Mouse (Mus musculus) myocyte (in vitro differentiated cells): ENCODE data around the gene Ttc7. TPM values are rescaled to one million over a fixed set of nuclear protein-coding genes. Genes with fewer than 3 reads are reported as not detected.
A peak's percentile ranks its signal among the peaks of the same experiment; 100 is the strongest.

Experiments
- H3K27me3 ChIP-seq: one replicate; pipeline ENCODE4 v1.6.1; 2011; ENCODE audit not compliant: control insufficient read depth, insufficient read depth, insufficient read length
- H3K36me3 ChIP-seq: one replicate; pipeline ENCODE4 v1.6.1; 2011; ENCODE audit not compliant: control insufficient read depth, insufficient read depth
- H3K4me2 ChIP-seq: one replicate; pipeline ENCODE4 v1.6.1; 2011; ENCODE audit warnings: low read depth, control low read depth
- H3K4me3 ChIP-seq: one replicate; pipeline ENCODE4 v1.5.1; 2011; ENCODE audit warnings: mild to moderate bottlenecking, control low read depth, moderate library complexity
- H3K79me2 ChIP-seq: one replicate; pipeline ENCODE4 v1.6.1; 2011; ENCODE audit not compliant: control insufficient read depth, insufficient read depth
- H3ac ChIP-seq: one replicate; pipeline ENCODE4 v1.6.1; 2011; ENCODE audit not compliant: control insufficient read depth, insufficient read length
- CEBPB ChIP-seq: IDR thresholded peaks from 2 replicates; pipeline ENCODE4 v1.6.1; 2011; ENCODE audit warnings: mild to moderate bottlenecking, moderate library complexity; ENCODE audit not compliant: poor library complexity, insufficient read depth, severe bottlenecking
- E2F4 ChIP-seq: IDR thresholded peaks from one replicate; pipeline ENCODE4 v1.6.1; 2011; ENCODE audit warnings: mild to moderate bottlenecking, control low read depth, moderate library complexity; ENCODE audit not compliant: insufficient read depth
- MAX ChIP-seq: IDR thresholded peaks from one replicate; pipeline ENCODE4 v1.6.1; 2011; ENCODE audit warnings: low read depth, mild to moderate bottlenecking, control low read depth
- MYOD1 ChIP-seq, 3 experiments: IDR thresholded peaks; one replicate each; pipeline ENCODE4 v1.6.1; 2011; ENCODE audit warnings: control low read depth in 2 of 3, low read depth in 2 of 3, mild to moderate bottlenecking in 2 of 3, moderate library complexity in 1 of 3; ENCODE audit not compliant: insufficient read length in 2 of 3, control insufficient read depth in 1 of 3
- MYOG ChIP-seq, 3 experiments: IDR thresholded peaks; one replicate each; pipeline ENCODE4 v1.6.1; 2011; ENCODE audit warnings: control low read depth in 2 of 3, low read depth in 2 of 3, mild to moderate bottlenecking in 2 of 3; ENCODE audit not compliant: insufficient read length in 2 of 3, control insufficient read depth in 1 of 3, insufficient read depth in 1 of 3
- POLR2A ChIP-seq: IDR thresholded peaks from one replicate; pipeline ENCODE4 v1.6.1; 2011; ENCODE audit warnings: low read depth, mild to moderate bottlenecking, control low read depth, moderate library complexity; ENCODE audit not compliant: insufficient read length
- POLR2AphosphoS2 ChIP-seq: IDR thresholded peaks from one replicate; pipeline ENCODE4 v1.6.1; 2011; ENCODE audit warnings: low read depth, control low read depth; ENCODE audit not compliant: insufficient read length
- REST ChIP-seq: IDR thresholded peaks from one replicate; pipeline ENCODE4 v1.6.1; 2011; ENCODE audit warnings: mild to moderate bottlenecking, control low read depth, moderate library complexity; ENCODE audit not compliant: insufficient read depth, insufficient read length
- SRF ChIP-seq: IDR thresholded peaks from one replicate; pipeline ENCODE4 v1.6.1; 2011; ENCODE audit warnings: low read depth; ENCODE audit not compliant: control insufficient read depth, insufficient read length
- TCF12 ChIP-seq: IDR thresholded peaks from one replicate; pipeline ENCODE4 v1.6.1; 2011; ENCODE audit warnings: mild to moderate bottlenecking, control low read depth; ENCODE audit not compliant: poor library complexity, insufficient read depth, severe bottlenecking
- TCF3 ChIP-seq: IDR thresholded peaks from one replicate; pipeline ENCODE4 v1.6.1; 2011; ENCODE audit warnings: low read depth, control low read depth; ENCODE audit not compliant: insufficient read length
- USF1 ChIP-seq: IDR thresholded peaks from one replicate; pipeline ENCODE4 v1.6.1; 2011; ENCODE audit warnings: low read depth, mild to moderate bottlenecking, control low read depth, moderate library complexity
- polyA plus RNA-seq: library from polyadenylated mRNA; unstranded; fragments of >200 nt; fragmentation: generic; extraction: Trizol; gene quantifications from one replicate; pipeline ENCODE4 v1.2.1, GENCODE M21; 2012; ENCODE audit warnings: missing spikeins

Ttc7 gene
- polyA plus RNA-seq, 1 experiment = 15.2 TPM

- TF ChIP-seq E2F4 (no peak), SRF (no peak), MYOG (IDR thresholded peaks at IDR 0.05; ENCODE audit: control insufficient read depth in 1 of 3, insufficient read depth in 1 of 3, insufficient read length in 2 of 3, low read depth in 2 of 3) (no peak), POLR2A (no peak), MYOD1 (IDR thresholded peaks at IDR 0.05; ENCODE audit: control insufficient read depth in 1 of 3, insufficient read length in 2 of 3, low read depth in 2 of 3) (no peak), MAX (no peak), CEBPB (no peak)
Measured at GRCm38 (mm10) chr17:87315021-87315531, 32.4 kb downstream of the Ttc7 start.

GRCm38 (mm10) chr17:87315891-87316763, 33.4 kb downstream of the Ttc7 start:
- no peaks in the 10 kb centered on the region for H3K79me2 ChIP-seq
- no peaks in the 10 kb centered on the region for H3K27me3 ChIP-seq
- H3K4me2 ChIP-seq = no peak overlapping the region
- TF ChIP-seq CEBPB = no peak
- TF ChIP-seq REST = no peak
- TF ChIP-seq TCF3 = no peak
- TF ChIP-seq POLR2A = no peak
- no peak for TF ChIP-seq TCF12
- no peak for TF ChIP-seq MYOG (IDR thresholded peaks at IDR 0.05; ENCODE audit: control insufficient read depth in 1 of 3, insufficient read depth in 1 of 3, insufficient read length in 2 of 3, low read depth in 2 of 3)
- TF ChIP-seq MYOD1 (IDR thresholded peaks at IDR 0.05; ENCODE audit: control insufficient read depth in 1 of 3, insufficient read length in 2 of 3, low read depth in 2 of 3) = no peak
- TF ChIP-seq USF1 = no peak
- no peak for TF ChIP-seq SRF
- no peak for TF ChIP-seq E2F4
- no peak for TF ChIP-seq MAX
- TF ChIP-seq POLR2AphosphoS2 = no peak
- no peak overlapping the region for H3K4me3 ChIP-seq
- no peaks in the 10 kb centered on the region for H3K36me3 ChIP-seq
- H3ac ChIP-seq = no peak overlapping the region

More at GRCm38 (mm10) chr17:87315021-87315531, 32.4 kb downstream of the Ttc7 start:
- no peaks in the 10 kb centered on the region for H3K36me3 ChIP-seq
- H3K27me3 ChIP-seq = no peaks in the 10 kb centered on the region
- no peak overlapping the region for H3K4me3 ChIP-seq
- no peak overlapping the region for H3ac ChIP-seq
- no peaks in the 10 kb centered on the region for H3K79me2 ChIP-seq
- peak overlapping the region; percentile 50 for H3K4me2 ChIP-seq

- no peaks in the 10 kb centered on the region for H3K36me3 ChIP-seq
- H3K4me2 ChIP-seq = no peak overlapping the region
- TF ChIP-seq E2F4 = no peak
- no peak for TF ChIP-seq CEBPB
- no peak for TF ChIP-seq USF1
- TF ChIP-seq POLR2A = no peak
- no peak for TF ChIP-seq REST
- TF ChIP-seq MYOD1 (IDR thresholded peaks at IDR 0.05; ENCODE audit: control insufficient read depth in 1 of 3, insufficient read length in 2 of 3, low read depth in 2 of 3) = peak in 2 of 3 experiments; percentile 63 to 90
- no peak for TF ChIP-seq MAX
- TF ChIP-seq TCF12 = peak; percentile 24
- no peak for TF ChIP-seq POLR2AphosphoS2
- peak; percentile 2 for TF ChIP-seq TCF3
- no peak for TF ChIP-seq SRF
- TF ChIP-seq MYOG (IDR thresholded peaks at IDR 0.05; ENCODE audit: control insufficient read depth in 1 of 3, insufficient read depth in 1 of 3, insufficient read length in 2 of 3, low read depth in 2 of 3) = peak; percentile 42 to 96 (median 54)
- no peaks in the 10 kb centered on the region for H3K27me3 ChIP-seq
- H3ac ChIP-seq = no peak overlapping the region
- H3K4me3 ChIP-seq = no peak overlapping the region
- H3K79me2 ChIP-seq = no peaks in the 10 kb centered on the region
Measured at GRCm38 (mm10) chr17:87317271-87317670, 34.6 kb downstream of the Ttc7 start.

GRCm38 (mm10) chr17:87317947-87318346, 35.3 kb downstream of the Ttc7 start:
- H3K4me3 ChIP-seq = no peak overlapping the region
- H3K79me2 ChIP-seq = no peaks in the 10 kb centered on the region
- no peak for TF ChIP-seq POLR2A
- no peak for TF ChIP-seq MYOD1 (IDR thresholded peaks at IDR 0.05; ENCODE audit: control insufficient read depth in 1 of 3, insufficient read length in 2 of 3, low read depth in 2 of 3)
- no peak for TF ChIP-seq POLR2AphosphoS2
- TF ChIP-seq MYOG (IDR thresholded peaks at IDR 0.05; ENCODE audit: control insufficient read depth in 1 of 3, insufficient read depth in 1 of 3, insufficient read length in 2 of 3, low read depth in 2 of 3) = peak in 1 of 3 experiments; percentile 32
- H3K4me2 ChIP-seq = no peak overlapping the region
- H3K36me3 ChIP-seq = no peaks in the 10 kb centered on the region
- no peak overlapping the region for H3ac ChIP-seq
- no peaks in the 10 kb centered on the region for H3K27me3 ChIP-seq
